Mouse (Mus musculus) frontal cortex, postnatal 14 days (tissue): ENCODE measurements at regions not wholly inside any gene's neighbourhood (a gene's known extent, or its start where the extent isn't known, plus 50 kb on each side); places are given as distances from the start of the nearest gene placed in this dataset.
"Not testable (repeated sequence)": the region's sequence is repeated elsewhere in the genome, so short reads cannot be mapped to it uniquely, and the experiment has no call there.

Experiments used
- DNase-seq, 2 experiments: peaks; one replicate each; pipeline ENCODE4 v3.0.0; 2022; ENCODE audit warnings: low spot score in 2 of 2

GRCm38 (mm10) chr10:10270297-10270696 is 201.8 kb downstream of the Adgb start:
- no peak for DNase-seq

- DNase-seq, result peak in 1 of 2 experiments; percentile 12
Observed at GRCm38 (mm10) chr10:10252540-10253318, 219.4 kb downstream of the Adgb start.

GRCm38 (mm10) chr10:10252136-10252535 is 220.0 kb downstream of the Adgb start:
- DNase-seq, result no peak

GRCm38 (mm10) chr10:10234894-10235523 is 237.1 kb downstream of the Adgb start:
- no peak for DNase-seq

GRCm38 (mm10) chr10:10224582-10225144 is 247.5 kb downstream of the Adgb start:
- no peak for DNase-seq

- no peak for DNase-seq
Observed at GRCm38 (mm10) chr10:10219726-10220125, 252.4 kb downstream of the Adgb start.

GRCm38 (mm10) chr10:10216892-10217291 is 255.2 kb downstream of the Adgb start:
- no peak for DNase-seq

- DNase-seq, result no peak
Observed at GRCm38 (mm10) chr10:10215376-10215775, 256.8 kb downstream of the Adgb start.

GRCm38 (mm10) chr10:10208354-10208753 is 263.8 kb downstream of the Adgb start:
- DNase-seq, result no peak

GRCm38 (mm10) chr10:10205805-10206520 is 266.2 kb downstream of the Adgb start:
- no peak for DNase-seq

GRCm38 (mm10) chr10:10203982-10204381 is 268.1 kb downstream of the Adgb start:
- no peak for DNase-seq

- DNase-seq, result no peak
Observed at GRCm38 (mm10) chr10:10190308-10190707, 281.8 kb downstream of the Adgb start.

GRCm38 (mm10) chr10:10188113-10188512 is 284.0 kb downstream of the Adgb start:
- no peak for DNase-seq

- DNase-seq, result no peak
Observed at GRCm38 (mm10) chr10:10186721-10187120, 285.4 kb downstream of the Adgb start.

- no peak for DNase-seq
Observed at GRCm38 (mm10) chr10:10185298-10185883, 284.5 kb upstream of the Stxbp5 start.

- no peak for DNase-seq
Observed at GRCm38 (mm10) chr10:10184386-10184785, 283.5 kb upstream of the Stxbp5 start.

- DNase-seq, result not testable (repeated sequence)
Observed at GRCm38 (mm10) chr10:10177037-10177436, 276.2 kb upstream of the Stxbp5 start.
